Mouse (Mus musculus): ENCODE results near the gene Cd3e.

GRCm38 (mm10) chr9:45024187-45024586, 14.8 kb upstream of the Cd3e start:
- TF ChIP-seq CTCF (IDR thresholded peaks at IDR 0.05; ENCODE audit: insufficient read depth, low read depth, low read length) (no peak), POLR2A (IDR thresholded peaks at IDR 0.05; ENCODE audit: insufficient read depth, low read depth, low read length) (no peak)

Measured in olfactory bulb, adult 2 months (tissue).